15 mouse cellular contexts compared by ENCODE assay signal in the genomic region with DNA sequence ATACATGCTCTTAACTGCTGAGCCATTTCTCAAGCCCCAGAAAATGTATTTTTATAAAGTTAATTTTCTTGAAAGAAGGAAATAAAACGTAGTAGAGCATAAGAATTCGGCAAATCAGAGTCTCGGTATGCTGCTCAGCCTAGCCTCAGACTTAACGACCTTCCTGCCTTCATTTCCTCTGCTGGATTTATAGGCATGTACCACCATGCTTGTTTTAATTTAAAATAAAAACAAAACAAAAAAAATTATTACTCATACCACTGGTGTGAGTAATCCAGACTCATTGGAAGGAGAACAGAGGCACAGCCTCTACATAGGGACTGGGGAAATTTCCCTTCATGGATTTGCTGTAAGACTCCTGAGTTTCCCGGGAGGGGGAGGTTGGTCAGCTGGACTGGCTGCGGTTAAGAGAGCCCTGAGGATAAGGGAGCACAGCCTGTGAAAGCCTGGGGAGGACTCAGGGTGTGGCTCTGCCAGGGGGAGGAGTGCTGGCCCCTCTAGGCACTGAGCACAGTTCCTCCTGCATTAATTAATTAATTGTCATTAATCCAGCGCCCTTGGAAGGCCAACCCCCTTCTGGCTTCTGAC. TPM values are rescaled to one million over a fixed set of nuclear protein-coding genes. Genes with fewer than 3 reads are reported as not detected.
DNase-seq lines count a peak whose midpoint lies in the region; ATAC-seq and TF ChIP-seq lines count a peak whose summit lies in the region.
"Had no signal": no experiment of that assay in that cellular context is flagged by ENCODE, and none has a peak within 500 bp of the region (broad histone marks: within the 10 kb centered on the region; RNA-seq: fewer than 3 reads in every experiment).

No protein-coding gene starts in this region.

- H3K36me3 ChIP-seq in intestine, embryonic 14.5 days (ENCODE audit: control insufficient read depth, insufficient read depth, low read length), result no peaks in the 10 kb centered on the region
- no peaks in the 10 kb centered on the region for H3K36me3 ChIP-seq in intestine, postnatal 0 days (ENCODE audit: control insufficient read depth, insufficient read depth)
- no peaks in the 10 kb centered on the region for H3K36me3 ChIP-seq in neural tube, embryonic 14.5 days (ENCODE audit: control insufficient read depth, insufficient read depth, low read length)
- H3K36me3 ChIP-seq in myocyte (ENCODE audit: control insufficient read depth, insufficient read depth), result no peaks in the 10 kb centered on the region
- H3K36me3 ChIP-seq: forebrain, embryonic 10.5 days; lung, embryonic 15.5 days had no signal

- no peak overlapping the region for H3K4me3 ChIP-seq in intestine, embryonic 14.5 days (ENCODE audit: low read depth, low read length)
- H3K4me3 ChIP-seq in intestine, postnatal 0 days (ENCODE audit: low read depth, low read length), result no peak overlapping the region
- no peak overlapping the region for H3K4me3 ChIP-seq in neural tube, embryonic 14.5 days (ENCODE audit: low read depth, low read length)
- H3K4me3 ChIP-seq in myocyte, result peak overlapping the region; percentile 3
- H3K4me3 ChIP-seq: forebrain, embryonic 10.5 days; lung, embryonic 15.5 days had no signal

- no peak for TF ChIP-seq CTCF in intestine, postnatal 0 days (IDR thresholded peaks at IDR 0.05; ENCODE audit: low read depth)

- no peak overlapping the region for H3K9ac ChIP-seq in intestine, embryonic 14.5 days (ENCODE audit: low read length)
- no peak overlapping the region for H3K9ac ChIP-seq in intestine, postnatal 0 days (ENCODE audit: low read depth, low read length)
- H3K9ac ChIP-seq in neural tube, embryonic 14.5 days (replicated peaks; ENCODE audit: low read depth, low read length), result no peak overlapping the region
- H3K9ac ChIP-seq: lung, embryonic 15.5 days had no signal

- TF ChIP-seq POLR2A in myocyte (IDR thresholded peaks at IDR 0.05; ENCODE audit: insufficient read length, low read depth), result no peak

- DNase-seq in intestine, embryonic 14.5 days (ENCODE audit: low spot score), result peak; percentile 31
- no peak for DNase-seq in neural tube, embryonic 10.5 days (ENCODE audit: extremely low spot score, low spot score)
- DNase-seq in gastrocnemius, postnatal 4 days (ENCODE audit: low spot score in 2 of 2), result no peak
- no peak for DNase-seq in ovary, postnatal 36 days (ENCODE audit: low spot score)
- DNase-seq: cerebellum, adult 9-11 months; gastrocnemius, postnatal 14 days; kidney, adult 8-10 months; left cerebral cortex, postnatal 4 days had no signal

- 80% methylated on average over 7 of the region's 7 CpGs for WGBS in intestine, embryonic 14.5 days
- WGBS in intestine, postnatal 0 days, result 77% methylated on average over 7 of the region's 7 CpGs
- 80% methylated on average over 7 of the region's 7 CpGs for WGBS in neural tube, embryonic 14.5 days

- H3K4me2 ChIP-seq in intestine, embryonic 14.5 days (ENCODE audit: low read length), result no peak overlapping the region
- H3K4me2 ChIP-seq in intestine, postnatal 0 days (replicated peaks; ENCODE audit: low read depth), result no peak overlapping the region
- H3K4me2 ChIP-seq in neural tube, embryonic 14.5 days (ENCODE audit: low read depth, low read length), result no peak overlapping the region
- peak overlapping the region; percentile 97 for H3K4me2 ChIP-seq in myocyte (ENCODE audit: low read depth)
- H3K4me2 ChIP-seq: lung, embryonic 15.5 days had no signal

- H3K27me3 ChIP-seq in intestine, embryonic 14.5 days (replicated peaks; ENCODE audit: control insufficient read depth, insufficient read depth, low read length), result no peaks in the 10 kb centered on the region
- no peaks in the 10 kb centered on the region for H3K27me3 ChIP-seq in intestine, postnatal 0 days (replicated peaks; ENCODE audit: control insufficient read depth, insufficient read depth, low read length)
- no peaks in the 10 kb centered on the region for H3K27me3 ChIP-seq in neural tube, embryonic 14.5 days (ENCODE audit: control insufficient read depth, insufficient read depth, low read length)
- no peaks in the 10 kb centered on the region for H3K27me3 ChIP-seq in myocyte (ENCODE audit: control insufficient read depth, insufficient read depth, insufficient read length)
- H3K27me3 ChIP-seq: lung, embryonic 15.5 days had no signal

- no peaks in the 10 kb centered on the region for H3K4me1 ChIP-seq in intestine, embryonic 14.5 days (replicated peaks; ENCODE audit: control insufficient read depth, insufficient read depth, low read length)
- H3K4me1 ChIP-seq in intestine, postnatal 0 days (replicated peaks; ENCODE audit: control insufficient read depth, insufficient read depth, low read length), result no peaks in the 10 kb centered on the region
- no peaks in the 10 kb centered on the region for H3K4me1 ChIP-seq in neural tube, embryonic 14.5 days (ENCODE audit: control insufficient read depth, insufficient read depth, low read length)
- H3K4me1 ChIP-seq: forebrain, embryonic 10.5 days; lung, embryonic 15.5 days had no signal

- no peak for ATAC-seq in intestine, embryonic 14.5 days (replicated peaks; ENCODE audit: low FRiP score, low TSS enrichment, low read depth)
- ATAC-seq in intestine, postnatal 0 days, result no peak
- ATAC-seq in neural tube, embryonic 14.5 days (ENCODE audit: low read depth), result 0 out of 2 replicates have a peak, but pooled peaks have one; percentile 38
- ATAC-seq in erythroid progenitor cell, adult 5-6 weeks (replicated peaks; ENCODE audit: low FRiP score, poor library complexity, severe bottlenecking), result 0 out of 2 replicates have a peak, but pooled peaks have one; percentile 49

- H3K27ac ChIP-seq in intestine, embryonic 14.5 days (ENCODE audit: low read depth), result no peak overlapping the region
- no peak overlapping the region for H3K27ac ChIP-seq in intestine, postnatal 0 days (ENCODE audit: low read depth, low read length)
- no peak overlapping the region for H3K27ac ChIP-seq in neural tube, embryonic 14.5 days (ENCODE audit: low read depth, low read length)
- H3K27ac ChIP-seq: forebrain, embryonic 10.5 days; lung, embryonic 15.5 days; stomach, postnatal 0 days had no signal

- H3K79me2 ChIP-seq in myocyte (ENCODE audit: control insufficient read depth, insufficient read depth), result peaks cover 4% of the 10 kb centered on the region

- no peaks in the 10 kb centered on the region for H3K9me3 ChIP-seq in intestine, embryonic 14.5 days (ENCODE audit: control insufficient read depth, low read length)
- no peaks in the 10 kb centered on the region for H3K9me3 ChIP-seq in intestine, postnatal 0 days (ENCODE audit: control insufficient read depth)
- H3K9me3 ChIP-seq in neural tube, embryonic 14.5 days (ENCODE audit: control insufficient read depth, low read length), result no peaks in the 10 kb centered on the region
- H3K9me3 ChIP-seq: lung, embryonic 15.5 days had no signal

- H3ac ChIP-seq in myocyte (ENCODE audit: control insufficient read depth, insufficient read length), result no peak overlapping the region

TF ChIP-seq in myocyte, 11 proteins besides CTCF, POLR2A, EP300 and RAD21:
- TF ChIP-seq REST (IDR thresholded peaks at IDR 0.05; ENCODE audit: insufficient read depth, insufficient read length) (no peak), MYOG (IDR thresholded peaks at IDR 0.05; ENCODE audit: control insufficient read depth in 1 of 3, insufficient read depth in 1 of 3, insufficient read length in 2 of 3, low read depth in 2 of 3) (peak in 1 of 3 experiments; percentile 60), MYOD1 (IDR thresholded peaks at IDR 0.05; ENCODE audit: control insufficient read depth in 1 of 3, insufficient read length in 2 of 3, low read depth in 2 of 3) (peak in 2 of 3 experiments; percentile 3 to 33)

RNA-seq across cellular contexts. Expression of a gene that starts 39.5 kb away (rescaled TPM):
- 7.3 and 8.0 TPM in 2 replicates for polyA plus RNA-seq in intestine, embryonic 14.5 days (2014; fragmentation: Nextera tagmentation; extraction: Ambion mirVana)
- polyA plus RNA-seq in intestine, postnatal 0 days (2015; fragmentation: Nextera tagmentation; extraction: Ambion mirVana), result 2.8 and 3.0 TPM in 2 replicates
- 23.3 and 31.7 TPM in 2 replicates for polyA plus RNA-seq in neural tube, embryonic 14.5 days (2014; fragmentation: Nextera tagmentation; extraction: Ambion mirVana)
- 27.2 and 28.5 TPM in 2 replicates for total RNA-seq in erythroid progenitor cell, adult 5-6 weeks (2015; ENCODE audit: low replicate concordance)
- 29.4 and 32.6 TPM in 2 replicates for total RNA-seq in erythroid progenitor cell, adult 5-6 weeks (2017; ENCODE audit: low replicate concordance)
- 6.8 TPM for polyA plus RNA-seq in myocyte (2012; fragmentation: generic; extraction: Trizol)
- total RNA-seq in gastrocnemius, postnatal 4 days (2021), result 10 to 100 TPM; 31.5 to 39.7 TPM

Comparison
In these comparisons a context has a peak if more than half of its experiments do, and no peak if none do; other contexts are left out.
1. ATAC-seq: peak in neural tube, embryonic 14.5 days (single experiment) and erythroid progenitor cell, adult 5-6 weeks (single experiment); none in intestine, embryonic 14.5 days (single experiment) and intestine, postnatal 0 days (single experiment).